Mouse (Mus musculus) liver, postnatal 0 days (tissue): Measurements from ENCODE around the gene Dtx3. TPM values are rescaled to one million over a fixed set of nuclear protein-coding genes. Genes with fewer than 3 reads are reported as not detected.

Experiments used
- ATAC-seq: fragments of 200-750 bp; cut with Nextera tagmentation; 2 replicates; pipeline ENCODE4 v1.8.0; 2017; ENCODE audit warnings: mild to moderate bottlenecking, moderate library complexity
- DNase-seq: peaks from one replicate; pipeline ENCODE4 v3.0.0-alpha.2; 2016
- H3K27ac ChIP-seq: fragments of 300-500 bp; sonication (generic); 2 replicates; pipeline ENCODE4 v1.5.1; 2014; ENCODE audit warnings: antibody characterized with exemption, moderate library complexity, mild to moderate bottlenecking, low read depth
- H3K27me3 ChIP-seq: fragments of 300-500 bp; sonication (generic); 2 replicates; pipeline ENCODE4 v1.6.1; 2014; ENCODE audit warnings: low read length, control low read depth, mixed read lengths; ENCODE audit not compliant: insufficient read depth
- H3K36me3 ChIP-seq: fragments of 300-500 bp; sonication (generic); replicated peaks from 2 replicates; pipeline ENCODE4 v1.6.1; 2014; ENCODE audit warnings: mild to moderate bottlenecking, control low read depth, low read length, moderate library complexity, mixed read lengths; ENCODE audit not compliant: insufficient read depth
- H3K4me1 ChIP-seq: fragments of 300-500 bp; sonication (generic); 2 replicates; pipeline ENCODE4 v1.6.1; 2014; ENCODE audit warnings: antibody characterized with exemption, mild to moderate bottlenecking, control low read depth; ENCODE audit not compliant: insufficient read depth
- H3K4me2 ChIP-seq: fragments of 300-500 bp; sonication (generic); 2 replicates; pipeline ENCODE4 v1.6.1; 2014; ENCODE audit warnings: low read depth, mild to moderate bottlenecking, low read length, moderate library complexity, mixed read lengths
- H3K4me3 ChIP-seq: fragments of 300-500 bp; sonication (generic); 2 replicates; pipeline ENCODE4 v1.5.1; 2014; ENCODE audit warnings: low read depth, low read length
- H3K9ac ChIP-seq: fragments of 300-500 bp; sonication (generic); replicated peaks from 2 replicates; pipeline ENCODE4 v1.6.1; 2014; ENCODE audit warnings: mild to moderate bottlenecking, moderate library complexity
- H3K9me3 ChIP-seq: fragments of 300-500 bp; sonication (generic); 2 replicates; pipeline ENCODE4 v1.6.1; 2016; ENCODE audit warnings: mild to moderate bottlenecking, control low read depth, low read length, mixed read lengths
- CTCF ChIP-seq: sonication (generic); IDR thresholded peaks from 2 replicates; pipeline ENCODE4 v1.5.1; 2016; ENCODE audit warnings: antibody characterized with exemption, low read depth
- EP300 ChIP-seq: IDR thresholded peaks from 2 replicates; pipeline ENCODE4 v1.6.1; 2016; ENCODE audit warnings: antibody characterized with exemption, low read depth, mild to moderate bottlenecking
- WGBS: fragments of 180-500 bp; shearing (Covaris S2); extraction: QIAGEN DNeasy Blood & Tissue Kit; methylation state at CpG from one replicate; pipeline ENCODE4 v1.1.7; 2014; ENCODE audit not compliant: insufficient replicate concordance; 5-methylcytosine and 5-hydroxymethylcytosine counted together
- polyA plus RNA-seq: library from polyadenylated mRNA; unstranded; fragments of >200 nt; fragmentation: Nextera tagmentation; extraction: Ambion mirVana; gene quantifications from 2 replicates; pipeline ENCODE4 v1.2.1, GENCODE M21; 2015

Dtx3 gene
- polyA plus RNA-seq, 1 experiment from 2014 or later, result 8.9 TPM

DNA sequence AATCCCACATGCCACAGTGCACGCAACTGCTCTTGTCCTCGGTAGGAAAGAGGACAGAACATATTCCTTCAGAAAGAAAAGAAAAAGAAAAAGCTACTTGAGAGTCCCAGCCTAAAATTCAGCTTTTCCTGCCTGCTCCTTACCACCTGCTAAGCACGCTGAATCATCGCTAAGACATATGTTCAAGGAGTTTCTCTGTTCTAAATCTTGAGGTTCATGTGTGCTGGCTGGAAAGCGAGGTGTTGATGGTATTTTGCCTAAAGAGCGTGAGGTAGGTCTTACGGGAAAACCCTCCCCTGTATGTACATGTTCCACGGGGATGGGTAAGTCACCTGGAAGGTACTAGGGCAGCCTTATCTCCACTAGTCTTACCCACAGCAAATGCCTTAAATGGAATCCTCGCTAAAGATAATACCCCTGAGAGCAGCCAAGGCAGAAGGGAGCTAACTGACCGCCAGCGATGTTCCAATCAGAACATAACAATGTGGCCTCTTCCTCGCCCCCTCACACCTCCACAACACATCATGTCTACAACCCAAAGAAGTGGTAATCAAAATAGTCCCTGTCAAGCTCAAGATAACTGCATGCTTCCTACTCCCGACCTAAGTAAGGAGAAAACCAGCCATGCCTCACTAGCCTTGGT is 14.5 kb upstream of the Dtx3 start:
- peaks cover 17% of the 10 kb centered on the region for H3K4me1 ChIP-seq
- peak overlapping the region; percentile 76 for H3K27ac ChIP-seq
- TF ChIP-seq EP300, result no peak
- TF ChIP-seq CTCF, result no peak
- H3K4me2 ChIP-seq, result peak overlapping the region; percentile 86
- H3K9ac ChIP-seq, result peak overlapping the region; percentile 87
- no peak for ATAC-seq
- peaks cover 27% of the 10 kb centered on the region for H3K36me3 ChIP-seq
- no peaks in the 10 kb centered on the region for H3K27me3 ChIP-seq
- no peak for DNase-seq
- peak overlapping the region; percentile 86 for H3K4me3 ChIP-seq
- WGBS, result 65% methylated on average over 13 of the region's 13 CpGs
- no peaks in the 10 kb centered on the region for H3K9me3 ChIP-seq

- TF ChIP-seq CTCF (no peak), EP300 (no peak)
- Histone ChIP-seq H3K4me1 (peaks cover 21% of the 10 kb centered on the region), H3K9me3 (no peaks in the 10 kb centered on the region), H3K4me3 (no peak overlapping the region), H3K36me3 (peaks cover 29% of the 10 kb centered on the region), H3K4me2 (no peak overlapping the region), H3K9ac (no peak overlapping the region), H3K27me3 (no peaks in the 10 kb centered on the region), H3K27ac (no peak overlapping the region)
- DNase-seq (no peak), ATAC-seq (no peak)
- WGBS, result 80% methylated on average over 4 of the region's 4 CpGs
Observed at GRCm38 (mm10) chr10:127208921-127209320, 13.4 kb upstream of the Dtx3 start.

DNA sequence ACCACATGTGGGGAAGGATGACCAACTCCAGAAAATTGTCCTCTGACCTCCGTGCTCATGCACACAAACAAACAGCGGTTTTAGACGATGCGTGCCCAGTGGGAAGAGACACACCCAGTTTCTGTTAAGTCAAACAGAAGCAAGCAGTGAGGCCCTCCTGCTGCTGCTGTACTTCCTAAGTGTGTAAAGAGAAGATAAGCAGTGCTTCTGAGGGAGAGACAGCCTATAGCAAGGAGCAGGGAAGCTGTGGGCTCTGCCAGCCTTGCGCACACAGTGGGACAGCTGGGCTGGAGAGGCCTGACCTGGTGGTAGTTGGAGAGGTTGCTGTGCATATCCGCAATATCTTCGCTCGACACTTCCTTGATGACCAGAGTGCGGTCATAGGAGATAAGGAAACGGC is 9.8 kb upstream of the Dtx3 start:
- DNase-seq, result peak; percentile 62
- no peaks in the 10 kb centered on the region for H3K9me3 ChIP-seq
- peaks cover 24% of the 10 kb centered on the region for H3K4me1 ChIP-seq
- peak overlapping the region; percentile 48 for H3K4me2 ChIP-seq
- 0 out of 2 replicates have a peak overlapping the region, but pooled peaks have one; percentile 3 for H3K4me3 ChIP-seq
- H3K27me3 ChIP-seq, result no peaks in the 10 kb centered on the region
- peak overlapping the region; percentile 47; the same call in 1 of the 2 replicates for H3K9ac ChIP-seq
- H3K36me3 ChIP-seq, result peaks cover 53% of the 10 kb centered on the region
- peak; percentile 92 for ATAC-seq
- H3K27ac ChIP-seq, result peak overlapping the region; percentile 91
- WGBS, result 43% methylated on average over 10 of the region's 10 CpGs
- TF ChIP-seq EP300 (peak; percentile 85), CTCF (peak; percentile 19; the same call in 1 of the 2 replicates)

DNA sequence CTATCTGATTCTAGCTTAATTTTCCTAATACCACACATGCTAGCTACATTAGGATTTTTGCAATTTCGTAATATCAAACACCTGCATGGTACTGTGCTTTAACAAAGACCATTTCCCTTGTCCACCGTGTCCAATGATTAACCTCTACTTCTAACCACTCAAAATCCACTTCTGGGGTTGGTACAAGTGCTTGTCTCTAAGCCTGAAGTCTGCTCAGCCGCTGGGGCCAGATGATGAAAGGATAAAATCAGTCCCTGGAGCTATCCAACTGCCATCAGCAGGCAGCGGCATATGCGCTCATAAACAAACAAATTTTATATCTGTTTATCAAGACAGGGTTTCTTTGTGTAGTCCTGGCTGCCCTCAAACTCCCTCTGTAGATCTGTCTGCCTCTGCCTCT is 9.1 kb upstream of the Dtx3 start:
- H3K4me1 ChIP-seq, result peaks cover 21% of the 10 kb centered on the region
- H3K4me3 ChIP-seq, result 0 out of 2 replicates have a peak overlapping the region, but pooled peaks have one; percentile 3
- ATAC-seq (no peak; the same call in 1 of the 2 replicates), DNase-seq (no peak)
- H3K27ac ChIP-seq, result peak overlapping the region; percentile 91
- TF ChIP-seq EP300 (peak; percentile 69), CTCF (no peak)
- H3K9ac ChIP-seq, result peak overlapping the region; percentile 9; the same call in 1 of the 2 replicates
- peaks cover 60% of the 10 kb centered on the region for H3K36me3 ChIP-seq
- H3K27me3 ChIP-seq, result no peaks in the 10 kb centered on the region
- peak overlapping the region; percentile 48 for H3K4me2 ChIP-seq
- WGBS, result 52% methylated on average over 5 of the region's 5 CpGs
- no peaks in the 10 kb centered on the region for H3K9me3 ChIP-seq

- DNase-seq (no peak), ATAC-seq (peak; percentile 62)
- Histone ChIP-seq H3K9me3 (no peaks in the 10 kb centered on the region), H3K9ac (0 out of 2 replicates have a peak overlapping the region, but pooled peaks have one; percentile 33), H3K4me3 (no peak overlapping the region), H3K36me3 (peaks cover 71% of the 10 kb centered on the region), H3K4me1 (peaks cover 18% of the 10 kb centered on the region), H3K27me3 (no peaks in the 10 kb centered on the region), H3K4me2 (peak overlapping the region; percentile 48), H3K27ac (peak overlapping the region; percentile 91)
- 62% methylated on average over 3 of the region's 3 CpGs for WGBS
- TF ChIP-seq CTCF (no peak), EP300 (peak; percentile 88)
Observed at GRCm38 (mm10) chr10:127203106-127203505, 7.6 kb upstream of the Dtx3 start.

DNA sequence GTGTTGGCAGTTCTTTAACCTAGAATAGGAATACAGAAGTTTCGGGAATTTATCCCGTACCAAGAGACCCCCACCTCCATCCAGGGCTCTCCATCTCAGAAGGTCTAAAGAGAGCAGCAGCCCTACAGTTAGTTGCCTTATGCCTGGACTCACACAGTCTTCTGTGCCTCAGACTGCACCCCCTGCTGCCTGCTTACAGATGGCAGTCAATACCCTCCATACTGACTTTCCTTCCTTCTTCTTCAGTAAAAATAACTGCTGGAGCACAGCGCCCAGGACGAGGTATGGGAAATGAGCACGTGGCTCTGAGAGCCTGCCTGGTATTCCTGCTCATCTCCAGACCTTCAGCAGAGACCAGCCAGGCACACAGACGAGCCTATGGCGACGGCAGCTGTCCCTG is 4.8 kb upstream of the Dtx3 start:
- Histone ChIP-seq H3K27ac (no peak overlapping the region), H3K9me3 (no peaks in the 10 kb centered on the region), H3K27me3 (no peaks in the 10 kb centered on the region), H3K9ac (no peak overlapping the region), H3K36me3 (peaks cover 52% of the 10 kb centered on the region), H3K4me2 (no peak overlapping the region), H3K4me3 (no peak overlapping the region), H3K4me1 (peaks cover 22% of the 10 kb centered on the region)
- peak; percentile 40 for TF ChIP-seq CTCF
- TF ChIP-seq EP300, result no peak
- no peak for ATAC-seq
- 86% methylated on average over 8 of the region's 8 CpGs for WGBS
- no peak for DNase-seq
